Mouse (Mus musculus) frontal cortex, postnatal 14 days (tissue): Measurements from ENCODE around the gene Rsph1.
A peak's percentile ranks its signal among the peaks of the same experiment; 100 is the strongest.

ENCODE experiments used
- DNase-seq, 2 experiments: peaks; one replicate each; pipeline ENCODE4 v3.0.0; 2022; ENCODE audit warnings: low spot score in 2 of 2

Gene Rsph1

DNA sequence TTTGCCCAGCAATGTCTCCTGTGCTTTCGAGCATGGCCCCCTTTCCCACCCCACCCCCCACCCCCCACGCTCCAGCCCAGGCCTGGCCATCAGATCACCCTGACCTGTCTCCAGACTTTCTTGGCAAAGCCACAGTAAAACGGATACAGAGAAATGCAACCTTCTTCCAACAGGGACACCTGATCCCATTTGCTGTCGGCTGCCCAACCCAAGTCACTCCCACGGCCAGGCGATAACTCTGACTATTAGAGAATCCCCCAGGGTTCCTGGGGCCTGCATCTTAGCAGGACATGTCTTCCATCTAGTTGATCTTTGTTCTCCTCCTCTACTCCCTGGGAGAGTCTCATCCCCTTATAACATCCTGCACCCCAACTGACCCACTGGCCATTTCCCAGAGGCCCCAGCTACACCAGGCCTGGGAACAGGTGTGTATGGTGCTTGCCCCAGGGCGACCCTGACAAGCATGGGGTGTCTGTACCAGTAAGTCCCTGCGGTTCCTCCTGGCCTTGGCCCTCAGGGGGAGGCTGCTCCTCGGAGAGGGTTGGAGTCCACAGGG lies 18.8 kb downstream of the Rsph1 start:
- no peak for DNase-seq

DNA sequence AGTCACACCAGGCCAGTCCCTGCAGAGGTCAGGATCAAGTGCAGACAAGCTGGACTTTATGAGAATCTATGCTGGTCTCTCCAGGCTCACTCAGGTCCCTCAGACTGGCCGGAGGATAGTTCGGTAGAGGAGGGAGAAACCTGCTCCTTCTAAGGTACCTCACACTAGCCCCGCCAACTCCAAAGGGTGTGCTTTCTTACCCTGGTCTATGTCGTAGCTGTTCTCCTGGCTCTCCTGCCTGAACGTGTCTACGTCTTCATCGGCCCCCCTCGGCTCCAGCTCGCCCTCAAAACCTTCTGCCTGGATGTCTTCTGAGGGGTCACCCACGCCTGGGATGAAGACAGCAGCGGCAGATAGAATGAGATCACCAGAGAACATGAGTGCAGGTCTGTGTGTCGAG lies 19.3 kb downstream of the Rsph1 start:
- no peak for DNase-seq

DNA sequence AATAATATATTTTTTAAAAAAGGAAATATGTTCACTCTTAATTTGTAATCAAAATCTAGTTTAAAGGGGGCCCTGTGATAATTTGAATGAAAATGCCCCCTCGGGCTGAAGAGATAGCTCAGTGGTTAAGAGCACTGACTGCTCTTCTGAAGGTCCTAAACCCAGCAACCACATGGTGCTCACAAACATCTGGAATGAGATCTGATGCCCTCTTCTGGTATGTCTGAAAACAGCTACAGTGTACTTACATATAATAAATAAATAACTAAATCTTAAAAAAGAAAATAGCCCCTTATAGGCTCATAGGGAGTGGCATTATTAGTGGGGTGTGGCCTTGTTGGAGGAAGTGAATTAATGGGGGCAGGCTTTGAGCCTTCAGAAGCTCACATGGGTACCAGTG lies 20.0 kb downstream of the Rsph1 start:
- no peak for DNase-seq

DNA sequence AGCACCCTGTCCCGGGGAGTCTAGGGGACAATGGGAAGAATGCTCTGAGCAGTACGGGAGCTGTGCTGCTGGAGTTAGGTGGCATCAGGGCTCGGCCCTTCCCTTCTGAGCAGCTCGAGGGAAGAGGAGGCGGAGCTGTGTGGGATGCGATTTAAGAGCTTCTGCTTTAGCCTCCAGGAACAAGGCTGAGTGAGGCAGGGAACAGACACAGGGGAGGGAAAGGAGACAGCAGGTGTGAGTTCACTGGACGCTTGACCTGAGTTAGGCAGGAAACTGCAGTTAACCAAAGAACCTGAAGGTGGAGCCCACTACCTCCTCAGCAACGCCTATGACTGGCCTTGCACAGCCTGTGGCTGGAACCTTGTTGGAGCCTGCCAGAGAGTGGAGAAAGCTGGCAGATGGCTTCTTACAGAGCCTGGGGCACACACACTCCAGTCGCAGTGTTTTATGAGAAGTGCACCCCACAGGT lies 22.7 kb downstream of the Rsph1 start:
- peak in 1 of 2 experiments; percentile 77 for DNase-seq

DNA sequence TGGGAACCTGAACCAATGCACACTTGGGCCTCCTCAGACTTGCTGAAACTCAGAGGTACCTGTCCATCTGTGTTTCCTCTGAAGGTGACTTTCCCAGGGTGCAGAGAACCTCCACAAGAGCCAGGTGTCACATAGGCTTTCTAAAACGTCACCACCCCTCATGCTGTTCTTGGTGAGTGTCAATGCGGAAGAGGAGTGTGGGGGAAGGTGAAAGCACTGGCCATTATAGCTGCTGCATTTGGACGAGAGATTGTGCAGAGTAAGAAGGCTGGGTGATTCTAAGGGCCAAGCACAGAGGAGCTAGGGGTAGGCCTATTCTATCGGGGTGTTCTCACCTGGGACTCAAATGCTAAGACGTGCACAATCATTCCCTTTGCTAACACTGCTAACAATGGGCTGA lies 23.2 kb downstream of the Rsph1 start:
- no peak for DNase-seq

DNA sequence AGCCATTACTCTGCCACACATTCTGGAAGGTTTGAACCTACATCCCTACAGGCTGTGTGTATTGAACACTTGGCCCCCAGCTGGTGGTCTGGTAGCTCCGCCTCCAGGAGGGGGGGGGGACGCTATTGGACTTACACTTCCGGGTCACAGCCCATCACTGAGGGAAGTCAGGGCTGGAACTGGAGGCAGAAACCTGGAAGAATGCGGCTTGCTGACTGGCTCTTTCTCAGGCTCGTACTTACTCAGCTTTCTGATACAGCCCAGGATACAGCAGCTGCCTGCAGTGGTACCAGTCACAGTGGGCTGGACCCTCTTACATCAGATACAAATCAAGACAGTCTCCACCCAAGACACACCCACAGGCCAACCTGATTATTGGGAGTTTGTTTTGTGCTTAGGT lies 30.0 kb downstream of the Rsph1 start:
- DNase-seq, result no peak

DNA sequence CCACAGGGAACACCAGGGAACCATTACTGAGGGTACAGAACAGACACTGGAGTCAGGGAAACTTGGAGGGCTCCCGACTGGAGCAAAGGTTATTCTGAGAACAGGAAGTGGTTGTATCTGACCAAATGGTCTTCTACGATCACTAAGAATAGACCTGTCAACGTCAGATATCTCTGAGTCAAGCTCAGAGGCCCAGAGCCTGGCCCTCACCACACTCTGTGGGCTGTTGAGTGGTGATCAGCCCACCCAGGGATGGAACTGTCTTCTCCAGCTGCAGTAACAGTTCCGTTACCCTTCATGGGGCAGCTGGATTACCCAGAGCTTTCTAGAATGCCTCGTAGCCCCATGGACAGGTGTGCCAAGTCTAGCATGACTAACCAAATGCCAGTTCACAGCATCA lies 31.9 kb downstream of the Rsph1 start:
- DNase-seq, result no peak

DNA sequence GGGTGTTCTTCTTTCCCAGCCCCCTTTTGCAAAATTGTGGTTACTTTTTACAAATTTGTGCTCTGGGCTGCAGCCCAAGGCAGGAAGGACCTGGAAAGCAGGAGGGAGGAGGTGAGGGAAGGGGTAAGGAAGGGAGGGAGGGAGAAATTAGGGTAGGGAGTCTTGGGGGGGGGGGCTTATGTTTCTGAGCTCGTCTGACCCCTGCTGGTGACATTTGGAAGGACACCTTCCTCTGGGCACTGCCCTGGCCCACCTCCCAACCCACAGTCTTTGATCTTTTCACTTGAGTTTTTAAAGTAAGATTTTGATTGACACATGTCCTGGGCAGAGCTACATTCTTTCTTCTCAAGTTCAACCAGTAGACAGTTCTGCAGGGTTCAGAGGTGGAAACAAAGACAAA lies 34.4 kb downstream of the Rsph1 start:
- no peak for DNase-seq

DNA sequence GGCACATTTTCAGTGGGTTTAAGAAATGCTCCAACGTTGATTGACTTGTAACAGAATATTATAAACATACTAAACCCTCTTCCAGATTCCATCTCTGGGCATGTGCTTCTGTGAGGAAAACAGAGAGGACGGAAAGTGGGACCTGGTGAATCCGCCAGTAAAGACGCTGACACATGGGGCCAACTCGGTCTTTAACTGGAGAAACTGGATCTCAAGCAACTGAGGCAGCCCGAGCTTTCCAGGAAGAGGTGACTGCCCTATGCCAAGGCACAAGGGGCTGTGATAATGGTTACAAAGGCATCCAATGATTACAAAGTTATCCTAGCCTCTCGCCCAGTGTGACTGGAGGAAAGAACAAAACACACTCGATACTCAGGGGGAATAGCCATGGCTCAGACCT lies 36.0 kb downstream of the Rsph1 start:
- DNase-seq, result no peak

DNA sequence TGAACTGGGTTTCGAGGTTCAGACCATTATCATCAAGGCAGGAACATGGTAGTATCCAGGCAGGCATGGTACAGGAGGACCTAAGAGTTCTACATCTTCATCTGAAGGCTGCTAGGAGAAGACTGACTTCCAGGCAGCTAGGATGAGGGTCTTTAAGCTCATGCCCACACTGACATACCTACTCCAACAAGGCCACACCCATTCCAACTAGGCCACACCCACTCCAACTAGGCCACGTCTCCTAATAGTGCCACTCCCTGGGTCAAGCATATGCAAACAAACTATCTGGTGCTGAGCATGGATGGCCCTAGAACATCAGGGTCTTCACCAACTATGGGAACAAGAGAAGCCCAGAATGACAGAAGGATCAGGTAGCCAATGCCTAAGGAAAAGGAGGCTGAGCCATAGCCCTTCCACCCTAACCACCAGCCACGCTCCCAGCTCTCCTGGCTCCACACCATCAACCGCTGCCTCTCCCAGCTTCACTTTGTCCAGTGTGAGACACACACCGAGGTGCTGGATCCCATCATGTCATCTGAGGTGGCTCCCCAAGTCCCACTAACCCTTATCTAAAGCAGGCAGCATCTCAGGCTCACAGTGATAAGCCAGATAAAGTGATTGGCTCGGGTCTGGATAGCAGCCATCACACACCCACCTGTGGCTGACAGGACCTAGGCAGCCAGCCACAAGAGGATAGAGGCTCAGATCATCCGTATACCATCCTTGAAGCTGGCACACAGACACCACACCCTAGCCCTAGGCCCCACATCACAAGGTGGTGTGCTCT lies 38.8 kb downstream of the Rsph1 start:
- DNase-seq, result no peak

DNA sequence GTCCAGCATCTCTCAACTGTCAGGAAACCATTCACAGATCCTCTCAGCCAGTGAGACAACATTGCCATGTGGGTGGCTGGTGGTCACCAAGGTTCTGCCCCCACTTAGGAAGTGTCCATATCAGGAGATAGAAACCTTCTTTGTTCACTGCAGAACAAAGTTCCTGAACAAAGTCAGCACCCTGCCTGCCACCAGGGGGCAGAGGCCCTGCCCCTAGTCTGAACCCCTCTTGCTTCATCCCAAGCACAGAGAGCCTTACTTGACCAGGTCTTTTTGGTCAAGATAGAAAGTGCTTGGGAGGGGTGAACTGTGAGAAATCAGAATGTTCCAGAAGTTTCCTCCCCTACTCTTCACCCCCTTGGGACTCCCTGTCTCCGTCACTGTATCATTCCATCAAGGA lies 41.3 kb downstream of the Rsph1 start:
- DNase-seq, result no peak

DNA sequence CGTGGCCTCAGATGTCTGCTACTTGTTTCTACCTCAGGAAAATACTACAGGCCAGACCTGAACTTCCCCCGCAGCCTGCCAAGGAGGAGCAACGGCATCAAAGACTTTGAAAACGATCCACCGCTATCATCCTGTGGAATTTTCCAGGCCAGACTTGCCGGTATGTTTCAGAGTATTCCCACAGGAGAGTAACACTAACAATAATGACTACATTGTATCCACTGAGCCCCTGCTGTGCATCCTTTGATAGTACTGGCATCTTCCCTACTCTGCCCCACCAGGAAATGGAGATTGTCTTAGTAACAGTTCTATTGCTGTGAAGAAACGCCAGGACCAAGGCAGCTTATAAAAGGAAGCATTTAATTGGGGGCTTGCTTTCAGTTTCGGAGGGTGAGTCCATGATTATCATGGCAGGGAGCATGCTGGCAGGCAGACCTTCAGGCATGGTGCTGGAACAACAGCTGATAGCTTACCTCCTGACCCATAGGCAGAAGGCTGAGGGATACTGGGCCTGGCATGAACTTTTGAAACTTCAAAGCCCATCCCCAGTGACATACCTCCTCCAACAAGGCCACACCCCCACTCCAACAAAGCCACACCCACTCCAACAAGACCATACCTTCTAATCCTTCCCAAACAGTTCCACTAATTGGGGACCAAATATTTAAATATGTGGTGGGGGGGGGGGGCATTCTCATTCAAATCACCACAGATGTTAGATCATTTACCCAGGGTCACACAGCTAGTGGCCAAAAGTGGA lies 44.8 kb downstream of the Rsph1 start:
- no peak for DNase-seq

DNA sequence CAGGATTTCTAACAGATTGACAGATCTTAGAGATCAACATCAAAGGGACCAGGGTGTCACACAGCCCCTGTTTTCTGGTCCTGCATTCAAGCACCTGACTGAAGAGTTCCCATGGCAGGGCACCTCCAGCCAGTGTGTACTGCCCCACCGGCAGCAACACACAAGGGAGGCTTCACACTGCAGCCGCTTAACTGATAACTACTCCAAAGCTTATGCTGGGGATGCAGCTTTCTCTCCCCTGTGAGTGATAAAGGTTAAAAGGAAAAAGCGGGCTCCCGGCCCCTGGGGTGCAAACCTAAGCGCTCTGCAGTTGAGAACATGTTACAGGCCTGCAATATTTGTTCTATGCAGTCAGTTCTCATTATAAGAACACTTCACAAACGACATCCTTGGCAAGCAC lies 45.4 kb downstream of the Rsph1 start:
- no peak for DNase-seq

DNA sequence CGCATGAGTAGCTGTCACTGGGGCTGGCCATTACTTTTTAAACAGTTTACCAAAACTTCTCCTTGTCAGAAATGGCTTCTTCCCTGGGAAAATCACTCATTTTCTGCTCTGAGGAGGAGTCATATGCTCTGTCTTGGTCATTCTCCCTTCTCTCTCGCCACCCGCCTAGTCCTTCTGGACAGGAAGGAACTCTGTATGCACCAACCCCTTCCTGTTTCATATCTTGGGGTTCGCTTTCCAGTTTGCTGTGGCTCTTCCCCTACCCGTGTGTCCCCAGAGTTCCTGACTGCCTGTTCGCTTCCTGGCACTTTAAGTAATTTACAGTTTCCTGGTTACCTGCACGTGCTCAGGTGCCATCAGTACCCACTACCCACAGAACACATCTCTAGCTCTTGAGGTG lies 50.3 kb downstream of the Rsph1 start:
- DNase-seq, result no peak

DNA sequence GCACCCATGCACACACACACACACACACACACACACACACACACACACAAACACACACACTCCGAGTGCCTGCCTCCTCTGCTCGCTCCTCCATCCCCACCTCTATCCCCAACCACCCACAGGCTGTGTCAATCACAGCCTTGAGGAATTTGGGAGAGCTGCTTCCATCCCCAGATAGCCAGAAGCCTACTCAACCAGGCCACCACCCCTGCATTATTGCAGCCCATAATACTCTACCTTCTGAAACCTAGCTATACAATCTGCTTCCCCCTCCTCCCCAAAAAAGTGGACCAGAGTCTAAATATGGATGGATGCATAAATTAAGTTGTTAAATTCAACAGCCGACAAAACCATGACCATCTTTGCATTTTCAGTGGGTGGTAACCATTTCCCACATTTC lies 50.8 kb downstream of the Rsph1 start:
- no peak for DNase-seq

DNA sequence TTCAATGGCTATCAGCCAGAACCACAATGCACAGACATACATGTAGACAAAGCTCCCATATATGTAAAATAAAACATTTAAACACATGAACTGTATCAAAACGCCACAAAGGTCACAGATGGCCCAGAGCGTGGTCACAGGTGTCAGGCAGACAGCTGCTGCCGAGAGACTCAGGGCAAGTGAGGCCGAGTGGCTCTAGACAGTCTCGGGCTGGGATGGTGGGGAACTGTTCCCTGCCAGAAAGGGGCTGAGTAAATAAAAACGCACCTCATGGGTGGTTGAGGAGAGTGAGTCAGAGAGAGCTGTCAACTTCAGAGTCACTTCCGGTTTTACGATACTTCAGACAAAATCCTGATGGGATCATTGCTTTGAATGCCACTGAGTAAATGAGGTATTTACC lies 52.6 kb downstream of the Rsph1 start:
- DNase-seq, result no peak

DNA sequence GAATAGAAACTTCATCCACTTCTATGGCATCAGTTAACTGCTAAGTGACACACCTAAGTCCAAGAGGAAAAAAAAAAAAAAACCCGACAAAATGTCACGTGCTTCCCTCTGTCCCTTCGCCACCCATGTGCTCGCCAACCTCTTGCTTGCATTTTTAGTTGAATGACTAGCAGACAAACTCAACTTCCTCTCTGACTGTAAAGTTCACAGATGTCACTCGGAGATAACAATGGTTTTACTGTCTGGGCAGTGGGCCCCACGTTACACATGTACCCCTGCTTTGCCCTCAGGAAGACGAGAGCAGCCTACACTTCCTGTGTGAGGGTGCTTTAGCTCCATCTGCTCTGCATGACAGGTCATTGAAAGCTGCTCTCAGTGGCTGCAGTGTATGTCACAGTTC lies 53.3 kb downstream of the Rsph1 start:
- no peak for DNase-seq

DNA sequence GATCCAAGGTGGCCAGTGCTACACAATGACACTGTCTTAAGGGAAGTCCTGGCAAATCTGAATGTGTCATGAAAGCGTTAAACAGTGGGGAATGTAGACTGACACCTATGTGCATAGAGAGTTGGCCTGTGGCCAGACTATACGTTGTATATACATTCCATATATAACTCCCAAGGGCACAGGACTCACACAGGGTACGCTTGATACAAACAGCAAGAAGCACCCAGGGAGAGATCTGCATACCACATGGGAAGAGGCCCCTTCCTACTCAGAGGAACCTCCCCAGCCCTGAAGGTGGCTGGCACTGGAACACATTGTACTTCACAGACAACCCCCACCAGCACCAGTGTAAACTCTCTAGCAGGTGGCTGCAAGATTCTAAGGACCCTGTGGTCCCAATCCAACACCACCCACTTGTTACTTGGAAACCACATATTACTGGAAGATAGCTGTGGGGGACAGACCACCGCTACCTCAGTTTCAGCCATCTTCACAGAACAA lies 54.3 kb downstream of the Rsph1 start:
- DNase-seq, result no peak

DNA sequence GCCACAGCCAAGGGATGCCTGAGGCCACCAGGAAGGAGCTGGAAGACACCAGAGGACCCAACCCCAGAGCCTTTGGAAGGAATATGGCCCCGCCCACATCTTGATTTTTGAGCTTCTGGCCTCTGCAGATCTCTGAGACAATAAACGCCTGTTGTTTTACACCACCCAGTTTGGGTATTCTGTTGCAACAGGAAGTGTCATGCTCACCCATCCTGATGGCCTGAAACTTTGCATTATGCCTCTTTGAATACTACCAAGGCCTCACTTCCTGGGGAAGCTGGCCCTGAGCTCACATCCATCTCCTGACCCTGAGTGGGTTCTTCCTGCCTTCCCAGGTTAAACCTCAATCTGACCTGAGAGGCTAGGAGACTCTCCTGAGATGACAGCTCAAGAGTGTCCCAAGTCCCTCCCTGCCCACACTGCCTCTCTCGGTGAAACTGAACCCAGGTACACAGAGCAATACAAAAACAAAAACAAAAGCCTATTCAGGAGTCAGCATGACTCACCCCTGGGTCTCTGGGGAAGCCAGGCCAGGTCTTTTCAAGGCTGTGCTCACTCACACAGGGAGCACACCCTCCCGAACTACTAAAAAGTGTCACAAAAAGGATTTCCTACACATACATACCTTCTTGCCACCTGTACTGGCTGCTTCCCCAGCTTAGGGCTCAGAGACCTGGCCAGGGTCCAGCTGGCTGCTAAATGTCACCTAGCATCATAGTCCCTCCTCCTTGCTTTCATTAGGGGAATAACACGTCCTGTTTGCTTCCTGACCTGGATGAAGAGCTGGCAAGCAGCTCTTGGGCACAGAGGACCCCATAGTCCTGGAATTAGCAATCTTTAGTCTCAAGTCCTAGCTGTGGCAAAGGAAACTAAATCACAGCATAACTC lies 60.9 kb downstream of the Rsph1 start:
- no peak for DNase-seq

DNA sequence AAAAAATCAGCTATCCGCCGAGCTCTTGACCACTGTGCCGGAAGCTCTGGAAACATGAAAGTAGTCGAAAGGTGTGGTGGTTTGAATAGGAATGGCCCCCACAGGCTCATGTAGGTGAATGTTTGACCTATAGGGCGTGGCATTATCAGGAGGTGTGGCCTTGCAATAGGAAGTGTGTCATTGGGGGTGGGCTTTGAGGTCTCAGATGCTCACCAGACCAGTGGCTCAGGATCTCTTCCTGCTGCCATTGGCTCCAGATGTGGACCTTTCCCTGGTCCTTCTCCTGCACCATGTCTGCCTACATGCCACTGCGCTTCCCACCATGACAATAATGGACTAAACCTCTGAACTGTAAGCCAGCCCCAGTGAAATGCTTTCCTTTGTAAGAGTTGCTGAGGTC lies 65.3 kb downstream of the Rsph1 start:
- DNase-seq, result no peak

DNA sequence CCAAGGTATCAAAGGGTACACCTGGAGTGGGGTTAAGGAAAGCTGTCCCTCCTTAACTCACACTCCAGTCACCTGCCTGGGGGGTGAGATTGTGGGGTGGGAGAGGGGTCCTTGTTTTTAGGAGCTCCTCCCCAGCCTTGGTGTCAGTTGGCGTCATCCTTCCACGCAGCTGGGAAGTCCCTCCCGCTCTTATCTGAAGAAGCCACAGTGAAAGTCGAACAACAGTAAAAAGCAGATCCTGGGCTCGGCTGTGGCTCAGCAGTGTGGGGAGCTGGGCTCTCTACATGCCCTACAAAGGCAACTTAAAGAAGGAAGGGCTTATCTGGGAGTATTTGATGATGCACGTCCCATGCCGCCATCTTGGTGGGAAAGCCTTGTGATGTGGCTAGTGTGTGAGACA lies 66.9 kb downstream of the Rsph1 start:
- no peak for DNase-seq

DNA sequence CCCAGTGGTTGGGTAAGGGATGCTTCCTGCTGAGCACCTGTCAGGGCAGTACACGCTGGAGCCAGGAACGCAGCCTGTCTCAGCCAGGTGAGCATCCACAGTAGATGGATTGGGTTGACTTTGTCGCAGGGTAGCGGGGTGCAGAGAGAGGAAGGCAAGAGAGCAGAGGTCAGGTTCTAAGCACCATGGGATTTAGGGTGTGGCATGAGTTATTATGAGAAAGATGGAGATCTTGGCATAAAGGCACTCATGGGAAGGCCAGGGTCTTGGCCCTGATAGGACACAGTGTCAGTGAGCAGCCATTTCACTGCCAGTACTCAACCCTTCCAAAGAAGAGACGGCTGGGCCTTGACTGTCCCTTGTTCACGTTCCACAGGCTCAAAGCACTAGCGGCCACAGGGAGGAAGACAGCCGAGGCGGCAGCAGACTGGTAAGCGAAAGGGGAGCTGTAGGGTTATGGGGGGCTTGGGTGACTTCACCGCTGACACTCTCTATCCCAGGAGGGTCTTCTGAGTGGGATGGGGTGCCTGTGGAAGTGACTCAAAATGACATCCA lies 67.7 kb downstream of the Rsph1 start:
- no peak for DNase-seq
